Mouse (Mus musculus) E14TG2a.4 (cell line): ENCODE results near the gene Mageb5.
"Not testable (repeated sequence)": the region's sequence is repeated elsewhere in the genome, so short reads cannot be mapped to it uniquely, and the experiment has no call there.

Experiments
- CTCF ChIP-seq: conservative IDR thresholded peaks from 2 replicates; pipeline ENCODE4 v1.5.1; 2014; ENCODE audit warnings: low read length
- NANOG ChIP-seq: IDR thresholded peaks from 2 replicates; pipeline ENCODE4 v1.6.1; 2014; ENCODE audit warnings: borderline replicate concordance, low read length, mixed read lengths
- POU5F1 ChIP-seq: IDR thresholded peaks from 2 replicates; pipeline ENCODE4 v1.6.1; 2014; ENCODE audit warnings: low read length, borderline replicate concordance

DNA sequence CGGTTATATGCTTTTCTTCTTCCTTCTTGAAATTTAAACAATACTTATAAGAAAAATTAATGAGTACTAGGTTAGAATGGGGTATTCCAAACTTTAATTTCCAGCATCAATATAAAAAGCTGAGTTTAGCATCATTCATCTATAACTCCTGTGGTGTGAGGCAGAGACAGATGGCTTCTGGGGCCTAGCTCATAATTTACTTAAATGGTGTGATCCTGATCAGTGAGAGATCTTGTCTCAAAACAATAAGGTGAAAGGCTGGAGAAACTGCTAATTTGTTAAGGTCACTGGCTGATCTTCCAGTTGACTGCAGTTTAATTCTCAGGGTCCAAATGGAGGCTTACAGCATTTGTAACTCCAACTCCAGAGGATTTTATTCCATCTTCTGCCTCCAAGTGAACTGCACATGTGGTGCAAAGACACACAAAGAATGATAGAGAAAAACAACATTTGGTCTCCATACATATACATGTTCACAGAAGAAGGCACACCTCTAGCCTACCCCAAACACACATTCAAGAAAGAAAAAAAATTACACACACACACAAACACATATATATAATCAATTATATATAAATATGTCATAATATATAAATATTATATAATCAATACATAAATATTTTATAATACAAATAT, 23.1 kb downstream of the Mageb5 start:
- not testable (repeated sequence) for TF ChIP-seq CTCF, POU5F1, NANOG
